Mouse (Mus musculus): ENCODE data around the gene Zfp541. TPM values are rescaled to one million over a fixed set of nuclear protein-coding genes. Genes with fewer than 3 reads are reported as not detected.

Gene Zfp541
- total RNA-seq (2017): 0.61 and 0.70 TPM in 2 replicates

- ATAC-seq (ENCODE audit: extremely low read depth, insufficient number of reproducible peaks, low FRiP score, poor library complexity, severe bottlenecking): no peak
Observed at GRCm38 (mm10) chr7:16061219-16062098, at the start of gene Zfp541. Zfp541 (plus strand) TSS chr7:16061814.

GRCm38 (mm10) chr7:16012576-16013263 is 48.9 kb upstream of the Zfp541 start:
- ATAC-seq (ENCODE audit: extremely low read depth, insufficient number of reproducible peaks, low FRiP score, poor library complexity, severe bottlenecking): peak; percentile 45; the same call in 1 of the 2 replicates

GRCm38 (mm10) chr7:16013722-16014275 is 47.8 kb upstream of the Zfp541 start:
- no peak for ATAC-seq (ENCODE audit: extremely low read depth, insufficient number of reproducible peaks, low FRiP score, poor library complexity, severe bottlenecking)

- no peak for ATAC-seq (ENCODE audit: extremely low read depth, insufficient number of reproducible peaks, low FRiP score, poor library complexity, severe bottlenecking)
Observed at GRCm38 (mm10) chr7:16014521-16015175, 47.0 kb upstream of the Zfp541 start.

- no peak for ATAC-seq (ENCODE audit: extremely low read depth, insufficient number of reproducible peaks, low FRiP score, poor library complexity, severe bottlenecking)
Observed at GRCm38 (mm10) chr7:16015384-16015783, 46.2 kb upstream of the Zfp541 start.

GRCm38 (mm10) chr7:16018016-16018810 is 43.4 kb upstream of the Zfp541 start:
- peak; percentile 70 for ATAC-seq (ENCODE audit: extremely low read depth, insufficient number of reproducible peaks, low FRiP score, poor library complexity, severe bottlenecking)

GRCm38 (mm10) chr7:16019256-16020094 is 42.1 kb upstream of the Zfp541 start:
- no peak for ATAC-seq (ENCODE audit: extremely low read depth, insufficient number of reproducible peaks, low FRiP score, poor library complexity, severe bottlenecking)

- 0 out of 2 replicates have a peak, but pooled peaks have one; percentile 30 for ATAC-seq (ENCODE audit: extremely low read depth, insufficient number of reproducible peaks, low FRiP score, poor library complexity, severe bottlenecking)
Observed at GRCm38 (mm10) chr7:16024603-16025222, 36.9 kb upstream of the Zfp541 start.

GRCm38 (mm10) chr7:16028102-16028927 is 33.3 kb upstream of the Zfp541 start:
- no peak for ATAC-seq (ENCODE audit: extremely low read depth, insufficient number of reproducible peaks, low FRiP score, poor library complexity, severe bottlenecking)

- no peak for ATAC-seq (ENCODE audit: extremely low read depth, insufficient number of reproducible peaks, low FRiP score, poor library complexity, severe bottlenecking)
Observed at GRCm38 (mm10) chr7:16031072-16031471, 30.5 kb upstream of the Zfp541 start.

GRCm38 (mm10) chr7:16033059-16033458 is 28.6 kb upstream of the Zfp541 start:
- no peak for ATAC-seq (ENCODE audit: extremely low read depth, insufficient number of reproducible peaks, low FRiP score, poor library complexity, severe bottlenecking)

GRCm38 (mm10) chr7:16033580-16034461 is 27.8 kb upstream of the Zfp541 start:
- ATAC-seq (ENCODE audit: extremely low read depth, insufficient number of reproducible peaks, low FRiP score, poor library complexity, severe bottlenecking): no peak

GRCm38 (mm10) chr7:16036972-16037371 is 24.6 kb upstream of the Zfp541 start:
- ATAC-seq (ENCODE audit: extremely low read depth, insufficient number of reproducible peaks, low FRiP score, poor library complexity, severe bottlenecking): no peak

GRCm38 (mm10) chr7:16039363-16039762 is 22.3 kb upstream of the Zfp541 start:
- ATAC-seq (ENCODE audit: extremely low read depth, insufficient number of reproducible peaks, low FRiP score, poor library complexity, severe bottlenecking): no peak

GRCm38 (mm10) chr7:16041208-16041607 is 20.4 kb upstream of the Zfp541 start:
- ATAC-seq (ENCODE audit: extremely low read depth, insufficient number of reproducible peaks, low FRiP score, poor library complexity, severe bottlenecking): no peak
